Mouse (Mus musculus): ENCODE results near the gene Sdad1. TPM values are rescaled to one million over a fixed set of nuclear protein-coding genes. Genes with fewer than 3 reads are reported as not detected.
"Not testable (repeated sequence)": the region's sequence is repeated elsewhere in the genome, so short reads cannot be mapped to it uniquely, and the experiment has no call there.

The Sdad1 gene
- polyA plus RNA-seq (2012; fragmentation: generic; extraction: Trizol): 7.5 TPM

GRCm38 (mm10) chr5:92309681-92310511, at the start of gene Sdad1:
Gene Sdad1 (minus strand): TSS chr5:92310479.
- H3K79me2 ChIP-seq (ENCODE audit: control insufficient read depth, insufficient read depth): peaks cover 35% of the 10 kb centered on the region
- H3ac ChIP-seq (ENCODE audit: control insufficient read depth, insufficient read length): peak within 1 kb of the TSS; percentile 92
- H3K4me2 ChIP-seq (ENCODE audit: low read depth): peak within 1 kb of the TSS; percentile 86
- peak within 1 kb of the TSS; percentile 79 for H3K4me3 ChIP-seq
- H3K36me3 ChIP-seq (ENCODE audit: control insufficient read depth, insufficient read depth): peaks cover 10% of the 10 kb centered on the region
- no peak for TF ChIP-seq MAX (IDR thresholded peaks at IDR 0.05; ENCODE audit: low read depth)
- TF ChIP-seq CEBPB (IDR thresholded peaks at IDR 0.05; ENCODE audit: insufficient read depth, poor library complexity, severe bottlenecking): peak; percentile 80
- no peak for TF ChIP-seq MYOG (IDR thresholded peaks at IDR 0.05; ENCODE audit: control insufficient read depth in 1 of 3, insufficient read depth in 1 of 3, insufficient read length in 2 of 3, low read depth in 2 of 3)
- TF ChIP-seq E2F4 (IDR thresholded peaks at IDR 0.05; ENCODE audit: insufficient read depth): no peak
- TF ChIP-seq TCF12 (IDR thresholded peaks at IDR 0.05; ENCODE audit: insufficient read depth, poor library complexity, severe bottlenecking): no peak
- peak; percentile 78 for TF ChIP-seq POLR2A (IDR thresholded peaks at IDR 0.05; ENCODE audit: insufficient read length, low read depth)
- TF ChIP-seq USF1 (IDR thresholded peaks at IDR 0.05; ENCODE audit: low read depth): peak; percentile 66
- TF ChIP-seq POLR2AphosphoS2 (IDR thresholded peaks at IDR 0.05; ENCODE audit: insufficient read length, low read depth): peak; percentile 55
- H3K27me3 ChIP-seq (ENCODE audit: control insufficient read depth, insufficient read depth, insufficient read length): no peaks in the 10 kb centered on the region

GRCm38 (mm10) chr5:92358767-92359455, 48.6 kb upstream of the Sdad1 start:
- no peaks in the 10 kb centered on the region for H3K36me3 ChIP-seq (ENCODE audit: control insufficient read depth, insufficient read depth)
- TF ChIP-seq POLR2A (IDR thresholded peaks at IDR 0.05; ENCODE audit: insufficient read length, low read depth) (no peak), E2F4 (IDR thresholded peaks at IDR 0.05; ENCODE audit: insufficient read depth) (no peak), MAX (IDR thresholded peaks at IDR 0.05; ENCODE audit: low read depth) (no peak), TCF3 (IDR thresholded peaks at IDR 0.05; ENCODE audit: insufficient read length, low read depth) (no peak), REST (IDR thresholded peaks at IDR 0.05; ENCODE audit: insufficient read depth, insufficient read length) (no peak), CEBPB (IDR thresholded peaks at IDR 0.05; ENCODE audit: insufficient read depth, poor library complexity, severe bottlenecking) (no peak), SRF (IDR thresholded peaks at IDR 0.05; ENCODE audit: control insufficient read depth, insufficient read length, low read depth) (no peak), POLR2AphosphoS2 (IDR thresholded peaks at IDR 0.05; ENCODE audit: insufficient read length, low read depth) (no peak), TCF12 (IDR thresholded peaks at IDR 0.05; ENCODE audit: insufficient read depth, poor library complexity, severe bottlenecking) (no peak), USF1 (IDR thresholded peaks at IDR 0.05; ENCODE audit: low read depth) (no peak), MYOD1 (IDR thresholded peaks at IDR 0.05; ENCODE audit: control insufficient read depth in 1 of 3, insufficient read length in 2 of 3, low read depth in 2 of 3) (no peak), MYOG (IDR thresholded peaks at IDR 0.05; ENCODE audit: control insufficient read depth in 1 of 3, insufficient read depth in 1 of 3, insufficient read length in 2 of 3, low read depth in 2 of 3) (no peak)
- no peak overlapping the region for H3ac ChIP-seq (ENCODE audit: control insufficient read depth, insufficient read length)
- no peaks in the 10 kb centered on the region for H3K27me3 ChIP-seq (ENCODE audit: control insufficient read depth, insufficient read depth, insufficient read length)
- no peak overlapping the region for H3K4me2 ChIP-seq (ENCODE audit: low read depth)
- H3K79me2 ChIP-seq (ENCODE audit: control insufficient read depth, insufficient read depth): no peaks in the 10 kb centered on the region
- H3K4me3 ChIP-seq: no peak overlapping the region

GRCm38 (mm10) chr5:92358033-92358432, 47.8 kb upstream of the Sdad1 start:
- Histone ChIP-seq H3K4me3 (no peak overlapping the region), H3ac (ENCODE audit: control insufficient read depth, insufficient read length) (no peak overlapping the region), H3K4me2 (ENCODE audit: low read depth) (no peak overlapping the region), H3K36me3 (ENCODE audit: control insufficient read depth, insufficient read depth) (no peaks in the 10 kb centered on the region), H3K27me3 (ENCODE audit: control insufficient read depth, insufficient read depth, insufficient read length) (no peaks in the 10 kb centered on the region), H3K79me2 (ENCODE audit: control insufficient read depth, insufficient read depth) (no peaks in the 10 kb centered on the region)
- TF ChIP-seq CEBPB (IDR thresholded peaks at IDR 0.05; ENCODE audit: insufficient read depth, poor library complexity, severe bottlenecking) (no peak), REST (IDR thresholded peaks at IDR 0.05; ENCODE audit: insufficient read depth, insufficient read length) (peak; percentile 96), MYOG (IDR thresholded peaks at IDR 0.05; ENCODE audit: control insufficient read depth in 1 of 3, insufficient read depth in 1 of 3, insufficient read length in 2 of 3, low read depth in 2 of 3) (peak in 1 of 3 experiments; percentile 55)

GRCm38 (mm10) chr5:92353517-92353916, 43.2 kb upstream of the Sdad1 start:
- no peak for TF ChIP-seq MAX (IDR thresholded peaks at IDR 0.05; ENCODE audit: low read depth)
- TF ChIP-seq POLR2A (IDR thresholded peaks at IDR 0.05; ENCODE audit: insufficient read length, low read depth): no peak
- no peak for TF ChIP-seq TCF3 (IDR thresholded peaks at IDR 0.05; ENCODE audit: insufficient read length, low read depth)
- TF ChIP-seq E2F4 (IDR thresholded peaks at IDR 0.05; ENCODE audit: insufficient read depth): no peak
- no peak for TF ChIP-seq MYOD1 (IDR thresholded peaks at IDR 0.05; ENCODE audit: control insufficient read depth in 1 of 3, insufficient read length in 2 of 3, low read depth in 2 of 3)
- no peak for TF ChIP-seq SRF (IDR thresholded peaks at IDR 0.05; ENCODE audit: control insufficient read depth, insufficient read length, low read depth)
- no peak for TF ChIP-seq REST (IDR thresholded peaks at IDR 0.05; ENCODE audit: insufficient read depth, insufficient read length)
- TF ChIP-seq MYOG (IDR thresholded peaks at IDR 0.05; ENCODE audit: control insufficient read depth in 1 of 3, insufficient read depth in 1 of 3, insufficient read length in 2 of 3, low read depth in 2 of 3): no peak
- TF ChIP-seq POLR2AphosphoS2 (IDR thresholded peaks at IDR 0.05; ENCODE audit: insufficient read length, low read depth): no peak
- no peak for TF ChIP-seq TCF12 (IDR thresholded peaks at IDR 0.05; ENCODE audit: insufficient read depth, poor library complexity, severe bottlenecking)
- TF ChIP-seq CEBPB (IDR thresholded peaks at IDR 0.05; ENCODE audit: insufficient read depth, poor library complexity, severe bottlenecking): no peak
- TF ChIP-seq USF1 (IDR thresholded peaks at IDR 0.05; ENCODE audit: low read depth): no peak
- H3K4me2 ChIP-seq (ENCODE audit: low read depth): peak overlapping the region; percentile 63
- H3K36me3 ChIP-seq (ENCODE audit: control insufficient read depth, insufficient read depth): no peaks in the 10 kb centered on the region
- peak overlapping the region; percentile 16 for H3K4me3 ChIP-seq
- no peaks in the 10 kb centered on the region for H3K79me2 ChIP-seq (ENCODE audit: control insufficient read depth, insufficient read depth)
- no peaks in the 10 kb centered on the region for H3K27me3 ChIP-seq (ENCODE audit: control insufficient read depth, insufficient read depth, insufficient read length)
- no peak overlapping the region for H3ac ChIP-seq (ENCODE audit: control insufficient read depth, insufficient read length)

GRCm38 (mm10) chr5:92352716-92353115, 42.4 kb upstream of the Sdad1 start:
- H3K4me3 ChIP-seq: peak overlapping the region; percentile 16
- not testable (repeated sequence) for H3K27me3 ChIP-seq (ENCODE audit: control insufficient read depth, insufficient read depth, insufficient read length); H3K79me2 ChIP-seq (ENCODE audit: control insufficient read depth, insufficient read depth); H3ac ChIP-seq (ENCODE audit: control insufficient read depth, insufficient read length); H3K36me3 ChIP-seq (ENCODE audit: control insufficient read depth, insufficient read depth)
- H3K4me2 ChIP-seq (ENCODE audit: low read depth): peak overlapping the region; percentile 63
